Mouse (Mus musculus): ENCODE results near the gene Tspan17. TPM values are rescaled to one million over a fixed set of nuclear protein-coding genes. Genes with fewer than 3 reads are reported as not detected.
A peak's percentile ranks its signal among the peaks of the same experiment; 100 is the strongest.

The Tspan17 gene
- 0.28 and 0.47 TPM in 2 replicates for polyA plus RNA-seq (2012; rRNA removed)
- 0.58 and 0.99 TPM in 2 replicates for polyA plus RNA-seq (2014; fragmentation: Nextera tagmentation; extraction: Ambion mirVana)

DNA sequence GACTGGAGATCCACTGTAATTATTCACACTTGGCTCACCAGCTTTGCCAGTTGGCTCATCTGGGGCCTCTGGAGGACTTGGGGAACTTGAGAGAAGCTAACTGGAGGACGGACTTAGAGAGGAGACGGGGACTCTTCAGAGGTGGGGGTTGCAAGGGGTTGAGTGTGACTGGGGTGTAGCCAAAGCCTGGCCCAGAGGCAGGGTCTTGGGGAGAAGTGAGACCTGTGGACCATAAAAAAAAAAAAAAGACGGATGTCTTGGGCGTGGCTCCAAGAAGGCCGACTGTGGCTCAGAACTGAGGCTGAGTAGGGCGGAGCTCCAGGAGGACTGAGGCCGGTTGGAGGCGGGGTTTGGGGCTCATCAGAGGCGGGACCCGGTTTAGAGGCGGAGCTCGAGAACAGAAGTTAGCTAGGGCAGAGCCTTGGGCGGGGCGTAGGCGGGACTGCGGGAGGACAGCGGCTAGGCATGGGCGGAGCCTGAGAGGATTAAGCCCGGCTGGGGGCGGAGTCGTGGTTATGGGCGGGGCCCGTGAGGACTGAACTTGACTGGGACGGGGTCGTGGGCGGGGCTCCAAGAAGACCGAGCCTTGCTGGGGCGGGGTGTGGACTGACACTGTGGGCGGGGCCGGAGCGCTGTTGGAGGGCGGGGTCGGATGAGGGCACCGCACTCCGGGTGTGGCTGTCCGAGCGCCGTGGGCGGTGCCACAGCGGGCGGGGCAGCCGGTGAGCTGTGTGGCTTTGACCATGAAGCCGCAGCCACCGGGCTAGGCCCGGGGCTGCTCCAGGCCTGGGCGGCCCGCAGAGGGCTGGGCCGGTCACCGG lies at the start of gene Tspan17:
Gene Tspan17, plus strand, starts transcription at position 638 of the 821 bp plus-strand sequence.
- TF ChIP-seq EP300 (IDR thresholded peaks at IDR 0.05; ENCODE audit: low read depth) (no peak), CTCF (IDR thresholded peaks at IDR 0.05; ENCODE audit: low read depth) (no peak)
- H3K9ac ChIP-seq (replicated peaks): no peak within 1 kb of the TSS
- ATAC-seq (ENCODE audit: insufficient read depth): peak; percentile 83

DNA sequence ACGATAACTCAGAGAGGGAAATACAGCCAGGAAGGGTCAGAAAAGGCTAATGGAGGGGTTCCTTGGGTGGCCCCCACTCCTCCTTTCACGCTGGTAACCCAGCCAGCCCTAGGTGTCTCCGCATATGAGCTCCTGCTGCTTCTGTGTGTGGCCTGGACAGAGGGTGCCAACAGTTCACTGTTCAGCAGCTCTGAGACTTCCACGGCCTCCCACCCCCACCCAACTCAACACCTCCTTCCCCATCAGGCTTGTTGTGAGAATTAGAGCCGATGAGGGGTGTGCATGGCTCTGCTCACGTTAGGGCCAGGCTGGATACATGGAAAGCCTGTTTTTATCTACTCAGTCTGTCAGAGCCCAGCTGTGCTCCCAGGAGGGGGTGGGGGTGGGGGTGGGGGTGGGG lies 43.1 kb upstream of the Tspan17 start:
- no peak for TF ChIP-seq CTCF (IDR thresholded peaks at IDR 0.05; ENCODE audit: low read depth)
- no peak for TF ChIP-seq EP300 (IDR thresholded peaks at IDR 0.05; ENCODE audit: low read depth)
- H3K9ac ChIP-seq (replicated peaks): no peak overlapping the region
- 26% methylated on average over 6 of the region's 6 CpGs for WGBS (ENCODE audit: insufficient replicate concordance)
- H3K9me3 ChIP-seq (ENCODE audit: control insufficient read depth, low read length): no peaks in the 10 kb centered on the region
- no peaks in the 10 kb centered on the region for H3K36me3 ChIP-seq (replicated peaks; ENCODE audit: control insufficient read depth, insufficient read depth, low read depth)
- ATAC-seq (ENCODE audit: insufficient read depth) (no peak), DNase-seq (ENCODE audit: low read depth in 3 of 3, low spot score in 3 of 3) (no peak)
- peaks cover 26% of the 10 kb centered on the region for H3K27me3 ChIP-seq (ENCODE audit: control insufficient read depth, insufficient read depth, low read length)
- no peak overlapping the region for H3K27ac ChIP-seq
- no peak overlapping the region for H3K4me3 ChIP-seq (ENCODE audit: insufficient read depth in 1 of 2, low read depth in 2 of 2, low read length in 2 of 2)
- H3K4me1 ChIP-seq (replicated peaks; ENCODE audit: control insufficient read depth in 2 of 2, insufficient read depth in 2 of 2, low read length in 1 of 2): no peaks in the 10 kb centered on the region
- H3K4me2 ChIP-seq (ENCODE audit: low read depth): no peak overlapping the region

More for the DNA sequence above, at the start of gene Tspan17:
- H3K4me3 ChIP-seq (ENCODE audit: insufficient read depth in 1 of 2, low read depth in 2 of 2, low read length in 2 of 2): peak within 1 kb of the TSS; percentile 37 to 46
- DNase-seq (ENCODE audit: low read depth in 3 of 3, low spot score in 3 of 3): peak; percentile 63 to 75 (median 69)
- no peaks in the 10 kb centered on the region for H3K36me3 ChIP-seq (replicated peaks; ENCODE audit: control insufficient read depth, insufficient read depth, low read depth)
- H3K9me3 ChIP-seq (ENCODE audit: control insufficient read depth, low read length): no peaks in the 10 kb centered on the region
- H3K4me2 ChIP-seq (ENCODE audit: low read depth): peak within 1 kb of the TSS; percentile 65
- no peaks in the 10 kb centered on the region for H3K4me1 ChIP-seq (replicated peaks; ENCODE audit: control insufficient read depth in 2 of 2, insufficient read depth in 2 of 2, low read length in 1 of 2)
- no peak within 1 kb of the TSS for H3K27ac ChIP-seq
- 3% methylated on average over 49 of the region's 49 CpGs for WGBS (ENCODE audit: insufficient replicate concordance)
- peaks cover 18% of the 10 kb centered on the region for H3K27me3 ChIP-seq (ENCODE audit: control insufficient read depth, insufficient read depth, low read length)

DNA sequence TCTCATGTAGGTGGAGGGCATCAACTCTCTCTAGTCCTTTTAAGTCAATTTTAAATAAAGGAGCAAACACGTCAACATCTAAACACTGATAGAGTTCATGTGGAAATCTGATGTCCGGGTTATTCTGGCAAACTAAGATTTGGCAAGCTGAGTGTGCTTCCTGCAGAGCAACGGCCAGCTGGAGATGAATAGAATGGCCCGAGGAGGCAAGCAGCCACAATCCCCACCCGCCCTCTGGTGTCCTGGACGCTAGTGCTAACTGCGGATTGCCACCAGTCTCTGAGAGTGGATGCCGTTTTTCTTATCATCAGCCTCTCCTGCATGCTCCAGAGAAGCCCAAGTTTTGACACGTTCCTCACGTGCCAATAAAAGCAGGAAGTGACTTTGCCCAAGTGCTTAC lies 42.3 kb upstream of the Tspan17 start:
- Histone ChIP-seq H3K27ac (no peak overlapping the region), H3K9me3 (ENCODE audit: control insufficient read depth, low read length) (no peaks in the 10 kb centered on the region), H3K27me3 (ENCODE audit: control insufficient read depth, insufficient read depth, low read length) (peaks cover 26% of the 10 kb centered on the region), H3K9ac (replicated peaks) (no peak overlapping the region), H3K4me1 (replicated peaks; ENCODE audit: control insufficient read depth in 2 of 2, insufficient read depth in 2 of 2, low read length in 1 of 2) (no peaks in the 10 kb centered on the region), H3K4me3 (ENCODE audit: insufficient read depth in 1 of 2, low read depth in 2 of 2, low read length in 2 of 2) (no peak overlapping the region), H3K36me3 (replicated peaks; ENCODE audit: control insufficient read depth, insufficient read depth, low read depth) (no peaks in the 10 kb centered on the region), H3K4me2 (ENCODE audit: low read depth) (no peak overlapping the region)
- ATAC-seq (ENCODE audit: insufficient read depth): no peak
- WGBS (ENCODE audit: insufficient replicate concordance): 35% methylated on average over 10 of the region's 10 CpGs
- TF ChIP-seq EP300 (IDR thresholded peaks at IDR 0.05; ENCODE audit: low read depth): no peak
- no peak for TF ChIP-seq CTCF (IDR thresholded peaks at IDR 0.05; ENCODE audit: low read depth)
- DNase-seq (ENCODE audit: low read depth in 3 of 3, low spot score in 3 of 3): no peak

DNA sequence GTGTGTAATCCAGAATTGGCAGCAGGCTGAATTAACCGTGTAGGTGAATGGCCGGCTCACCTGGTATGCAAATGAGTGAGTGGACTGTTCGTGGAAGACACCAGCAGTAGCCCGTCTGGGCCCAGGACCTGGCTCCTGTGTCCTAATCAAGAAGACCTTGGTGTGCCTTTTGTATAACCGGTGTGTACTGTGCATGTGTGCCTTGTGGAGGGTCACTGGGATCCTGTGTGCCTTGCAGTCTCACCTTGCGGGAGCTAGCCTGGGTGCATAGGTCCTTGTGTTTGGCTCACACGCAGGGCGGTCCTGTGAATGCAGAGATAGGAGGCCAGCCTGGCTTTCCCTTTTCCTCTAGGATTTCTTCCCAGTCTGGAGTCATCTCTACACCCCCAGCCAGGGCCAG lies 41.0 kb upstream of the Tspan17 start:
- TF ChIP-seq CTCF (IDR thresholded peaks at IDR 0.05; ENCODE audit: low read depth): no peak
- TF ChIP-seq EP300 (IDR thresholded peaks at IDR 0.05; ENCODE audit: low read depth): no peak
- Histone ChIP-seq H3K4me2 (ENCODE audit: low read depth) (no peak overlapping the region), H3K9ac (replicated peaks) (no peak overlapping the region), H3K4me1 (replicated peaks; ENCODE audit: control insufficient read depth in 2 of 2, insufficient read depth in 2 of 2, low read length in 1 of 2) (no peaks in the 10 kb centered on the region), H3K36me3 (replicated peaks; ENCODE audit: control insufficient read depth, insufficient read depth, low read depth) (no peaks in the 10 kb centered on the region), H3K4me3 (ENCODE audit: insufficient read depth in 1 of 2, low read depth in 2 of 2, low read length in 2 of 2) (no peak overlapping the region), H3K27ac (no peak overlapping the region), H3K27me3 (ENCODE audit: control insufficient read depth, insufficient read depth, low read length) (peaks cover 26% of the 10 kb centered on the region), H3K9me3 (ENCODE audit: control insufficient read depth, low read length) (no peaks in the 10 kb centered on the region)
- no peak for ATAC-seq (ENCODE audit: insufficient read depth)
- DNase-seq (ENCODE audit: low read depth in 3 of 3, low spot score in 3 of 3): no peak
- WGBS (ENCODE audit: insufficient replicate concordance): 71% methylated on average over 8 of the region's 8 CpGs

DNA sequence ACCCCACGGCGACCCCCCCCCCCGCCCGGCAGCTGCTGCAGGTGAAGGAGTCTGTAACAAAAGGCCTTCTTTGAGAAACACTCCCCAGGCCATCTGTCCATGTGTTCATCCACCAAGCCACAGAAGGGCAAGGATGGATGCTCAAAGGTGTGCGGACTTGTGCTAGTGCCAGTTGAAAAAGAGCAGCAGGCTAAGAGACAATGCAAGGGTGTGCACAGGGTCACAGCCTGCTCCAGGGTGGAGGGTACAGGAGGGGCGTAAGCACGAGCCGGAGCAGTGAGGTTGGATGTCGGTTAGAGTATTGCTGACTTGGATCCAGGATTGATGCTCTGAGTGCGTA lies 40.5 kb upstream of the Tspan17 start:
- Histone ChIP-seq H3K9me3 (ENCODE audit: control insufficient read depth, low read length) (no peaks in the 10 kb centered on the region), H3K36me3 (replicated peaks; ENCODE audit: control insufficient read depth, insufficient read depth, low read depth) (no peaks in the 10 kb centered on the region), H3K27me3 (ENCODE audit: control insufficient read depth, insufficient read depth, low read length) (peaks cover 26% of the 10 kb centered on the region), H3K4me3 (ENCODE audit: insufficient read depth in 1 of 2, low read depth in 2 of 2, low read length in 2 of 2) (no peak overlapping the region), H3K9ac (replicated peaks) (no peak overlapping the region), H3K27ac (no peak overlapping the region), H3K4me1 (replicated peaks; ENCODE audit: control insufficient read depth in 2 of 2, insufficient read depth in 2 of 2, low read length in 1 of 2) (no peaks in the 10 kb centered on the region), H3K4me2 (ENCODE audit: low read depth) (no peak overlapping the region)
- TF ChIP-seq EP300 (IDR thresholded peaks at IDR 0.05; ENCODE audit: low read depth) (no peak), CTCF (IDR thresholded peaks at IDR 0.05; ENCODE audit: low read depth) (no peak)
- WGBS (ENCODE audit: insufficient replicate concordance): 44% methylated on average over 10 of the region's 10 CpGs
- DNase-seq (ENCODE audit: low read depth in 3 of 3, low spot score in 3 of 3): no peak
- ATAC-seq (ENCODE audit: insufficient read depth): no peak
